Mouse (Mus musculus) megakaryocyte, adult 5-6 weeks (primary cell): Measurements from ENCODE around the gene Bet1l. TPM values are rescaled to one million over a fixed set of nuclear protein-coding genes. Genes with fewer than 3 reads are reported as not detected.

Experiments
- ATAC-seq: 2 replicates; pipeline ENCODE4 v1.8.0; 2016; ENCODE audit warnings: mild to moderate bottlenecking, inconsistent platforms; ENCODE audit not compliant: poor library complexity, severe bottlenecking
- total RNA-seq, 2 experiments: library from RNA; stranded (forward) in 1 of 2; stranded (reverse) in 1 of 2; fragments of 153-499, 151-499 nt in 1 of 2; fragments of 221-1000, 200-1000 nt in 1 of 2; gene quantifications; 2 replicates each; pipeline versions ENCODE4 v1.2.3 to v1.2.4; 2015 to 2017

The Bet1l gene
- total RNA-seq, 2 experiments from 2014 or later, result 13.2 to 15.5 TPM

DNA sequence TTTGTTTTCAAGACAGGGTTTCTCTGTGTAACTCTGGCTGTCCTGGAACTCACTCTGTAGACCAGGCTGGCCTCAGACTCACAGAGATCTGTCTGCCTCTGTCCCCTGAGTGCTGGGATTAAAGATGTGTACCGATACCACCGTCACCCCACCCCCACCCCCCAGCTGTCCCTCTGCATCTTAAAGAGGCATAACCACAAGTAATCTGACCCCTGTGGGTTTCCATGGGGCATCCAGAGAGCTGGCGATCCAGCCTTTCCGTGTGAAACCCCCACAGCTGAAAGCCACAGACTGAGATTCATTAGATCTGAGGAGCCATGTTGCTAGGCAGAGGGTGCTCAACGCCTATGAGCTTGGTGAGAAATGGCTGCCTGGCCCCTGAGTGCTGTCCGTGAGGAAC lies 2.6 kb upstream of the Bet1l start:
- no peak for ATAC-seq

DNA sequence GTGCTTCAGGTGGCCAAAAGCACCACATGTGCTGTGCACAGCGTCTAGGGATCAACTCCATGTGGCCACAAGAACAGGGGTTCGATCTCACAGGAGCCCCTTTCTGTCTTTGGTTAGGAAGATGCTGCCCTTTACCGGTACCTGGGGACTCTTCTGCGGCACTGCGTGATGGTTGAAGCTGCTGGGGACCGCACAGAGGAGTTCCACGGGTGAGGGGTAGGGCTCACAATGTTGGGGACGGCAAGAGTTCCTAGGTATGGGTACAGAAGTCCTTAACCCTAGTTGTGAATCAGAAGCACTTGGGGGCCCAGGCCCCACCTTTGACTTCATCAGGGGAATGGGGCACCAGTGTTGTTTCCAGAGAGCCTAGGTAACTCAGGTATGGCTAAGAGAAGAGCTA lies 1.4 kb upstream of the Bet1l start:
- no peak for ATAC-seq

DNA sequence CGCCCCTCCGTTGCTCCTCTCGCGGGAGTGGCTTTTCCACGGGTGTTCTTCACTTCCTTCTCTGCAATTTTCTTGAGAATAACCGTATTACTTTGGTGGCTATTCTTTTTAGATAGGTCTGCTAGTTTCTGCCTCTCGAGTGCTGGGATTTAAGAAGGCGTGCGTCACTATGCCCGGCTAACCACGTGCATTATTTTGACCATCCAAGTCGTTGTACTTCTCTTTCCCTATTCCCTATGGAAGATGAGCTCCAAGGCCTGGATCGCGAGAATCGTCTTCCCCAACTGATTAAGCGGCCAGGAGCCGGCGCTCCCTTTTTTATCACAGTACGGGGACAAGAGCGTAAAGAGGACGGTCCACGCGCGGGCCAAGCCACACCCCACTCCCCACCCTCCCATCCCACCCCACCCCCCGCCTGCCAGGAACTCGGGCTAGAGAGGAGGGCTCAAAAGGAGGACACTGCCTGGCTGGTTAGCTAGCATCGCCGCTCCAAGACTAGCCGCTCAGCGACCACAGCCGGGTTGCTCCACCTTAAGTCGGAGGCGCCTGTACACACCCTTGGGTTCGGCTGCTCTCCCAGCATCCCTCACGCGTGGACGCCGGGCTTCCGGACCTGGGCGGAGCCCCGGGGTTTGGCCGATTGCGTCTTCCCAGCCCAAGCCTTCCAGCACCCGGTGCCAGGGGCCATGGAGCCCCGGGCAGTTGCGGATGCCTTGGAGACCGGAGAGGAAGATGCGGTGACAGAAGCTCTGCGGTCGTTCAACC lies 410 bp downstream of the Bet1l start, which contains the start of gene Ric8a:
Ric8a (plus strand) TSS at position 173 of the 765 bp plus-strand sequence.
- peak; percentile 77 for ATAC-seq

DNA sequence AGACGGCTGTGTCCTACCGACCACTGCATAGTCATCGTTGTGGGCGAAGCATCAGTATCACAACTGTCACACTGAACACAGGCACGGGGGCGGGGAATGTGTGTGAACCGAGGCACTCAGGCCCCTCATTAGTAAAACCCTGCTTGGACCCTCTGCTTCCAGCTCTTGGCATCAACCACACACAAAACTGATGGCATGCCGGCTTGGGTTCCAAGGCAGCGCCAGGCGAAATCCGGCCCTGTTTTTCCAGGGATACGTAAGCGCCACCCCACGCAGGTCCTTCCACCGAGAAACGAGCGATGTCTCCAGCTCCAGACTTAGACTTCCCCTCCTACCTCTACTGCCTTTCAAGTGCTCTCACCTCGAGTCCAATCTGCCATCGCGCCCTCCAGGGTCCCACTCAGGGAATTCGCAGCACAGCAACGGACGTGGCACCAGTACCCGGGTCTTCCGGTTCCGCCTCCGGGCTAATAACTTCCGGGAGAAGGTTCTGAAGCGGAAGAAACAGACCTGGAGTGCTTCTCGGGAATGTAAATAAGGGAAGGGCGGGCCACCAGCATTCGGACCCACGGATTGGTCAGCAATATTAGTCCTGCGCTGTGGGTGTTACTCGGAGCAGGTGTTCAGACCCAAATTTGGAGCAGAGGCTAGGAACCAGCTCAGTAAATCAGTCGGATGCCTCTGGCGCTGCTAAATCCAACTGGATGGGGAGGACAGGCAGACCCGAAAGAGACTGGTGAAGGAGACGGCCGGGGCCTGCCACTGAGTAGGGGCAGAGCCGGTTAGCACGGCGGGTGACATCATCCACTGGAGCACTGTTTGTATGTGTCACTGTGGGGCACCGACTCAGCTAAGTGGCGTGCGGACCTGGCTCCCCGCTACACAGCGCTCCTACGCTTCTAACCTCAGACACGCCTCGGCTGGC lies 1.3 kb downstream of the Bet1l start, which contains the start of gene Gm45785:
Gm45785 (minus strand) TSS at position 472 of the 925 bp plus-strand sequence.
- ATAC-seq, result peak; percentile 62

DNA sequence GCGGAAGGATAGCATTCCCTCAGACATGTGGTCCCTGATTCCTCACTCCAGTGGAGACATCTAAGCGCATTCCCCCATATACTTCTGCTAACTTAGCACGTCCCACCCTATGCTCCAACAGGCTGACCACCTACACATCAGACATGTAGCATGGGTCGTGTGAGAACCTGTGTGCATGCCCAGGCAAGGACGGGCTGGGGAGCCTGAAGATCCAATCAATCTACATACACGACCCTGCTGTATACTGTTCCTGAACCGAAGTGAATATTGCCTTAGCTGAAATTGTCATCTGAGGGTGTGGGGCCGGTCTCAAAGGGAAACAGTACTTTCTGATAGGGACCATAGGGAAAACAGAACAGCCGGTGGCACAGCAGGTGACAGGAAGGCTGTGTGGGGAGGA lies 2.2 kb downstream of the Bet1l start:
- ATAC-seq, result no peak

DNA sequence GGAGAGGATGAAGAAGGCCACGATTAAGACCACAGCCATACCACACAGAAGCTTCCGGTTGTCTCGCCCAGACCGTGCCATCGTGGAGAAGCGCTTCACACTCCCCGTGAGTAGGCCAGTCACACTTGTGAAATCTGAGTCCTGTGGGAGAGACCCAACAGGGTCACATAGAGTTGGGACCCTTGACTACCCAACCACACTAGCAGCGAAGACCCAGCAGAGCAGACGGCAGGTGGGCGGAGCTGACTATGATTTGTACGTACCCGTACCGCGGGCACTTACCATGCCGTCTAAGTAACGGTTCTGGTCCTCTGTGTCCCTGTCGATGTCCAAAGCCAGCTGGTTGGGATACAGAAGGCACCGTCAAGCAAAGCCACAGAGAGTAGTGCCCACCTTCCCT lies 2.9 kb downstream of the Bet1l start:
- ATAC-seq, result no peak

DNA sequence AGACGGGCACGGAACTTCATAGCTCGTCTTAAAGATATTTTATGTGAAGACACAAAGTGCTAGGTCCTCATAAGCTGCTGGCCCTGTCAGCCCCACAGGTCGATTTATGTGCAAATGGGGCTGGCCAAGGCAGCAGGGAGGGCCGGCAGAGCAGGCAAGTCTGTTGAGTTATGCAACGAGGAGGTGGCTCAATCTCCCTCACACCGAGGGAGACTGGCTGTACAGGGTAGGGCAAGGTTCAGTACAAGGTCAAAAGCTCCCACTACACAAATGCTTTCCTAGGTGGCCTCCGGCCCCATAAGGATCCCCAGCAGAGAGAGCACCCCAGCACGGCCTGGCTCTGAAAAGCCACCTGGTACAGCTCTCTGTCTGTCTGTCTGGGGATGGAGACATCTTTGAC lies 4.0 kb downstream of the Bet1l start:
- no peak for ATAC-seq

DNA sequence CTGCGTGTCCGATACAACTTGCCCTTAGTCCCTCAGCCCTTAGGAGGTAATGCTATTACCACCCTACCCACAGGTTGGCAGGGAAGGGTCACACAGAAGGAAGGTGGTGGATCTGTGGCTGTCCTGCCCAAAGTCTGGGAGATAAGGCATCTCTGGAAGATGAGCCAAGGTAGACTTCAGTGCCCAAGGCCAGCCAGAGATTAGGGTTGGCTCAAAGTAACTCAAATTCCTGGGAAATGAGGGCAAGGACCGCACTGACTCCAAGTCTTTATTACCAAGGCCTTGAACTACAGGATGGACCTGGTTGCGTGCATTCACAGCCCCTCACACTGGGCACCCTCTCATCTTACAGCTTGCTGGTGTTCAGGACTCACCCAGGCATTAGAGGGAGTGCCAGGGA lies 5.5 kb downstream of the Bet1l start:
- no peak for ATAC-seq

DNA sequence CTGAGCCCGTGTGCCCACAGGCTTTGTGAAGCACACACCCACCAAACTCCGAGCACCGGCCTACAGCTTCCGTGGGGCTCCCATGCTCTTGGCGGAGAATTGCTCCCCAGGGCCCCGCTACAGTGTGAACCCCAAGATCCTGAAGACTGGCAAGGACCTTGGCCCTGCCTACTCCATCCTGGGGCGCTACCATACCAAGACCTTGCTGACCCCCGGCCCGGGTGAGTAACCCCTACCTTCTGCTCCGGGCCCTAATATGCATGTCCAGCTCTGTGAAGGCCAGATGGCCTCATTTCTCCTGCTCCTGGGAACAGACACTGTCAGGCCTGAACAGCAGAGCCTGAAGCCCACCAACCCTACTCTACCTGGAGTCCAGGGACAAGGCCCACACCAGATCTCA lies 8.8 kb downstream of the Bet1l start:
- no peak for ATAC-seq

DNA sequence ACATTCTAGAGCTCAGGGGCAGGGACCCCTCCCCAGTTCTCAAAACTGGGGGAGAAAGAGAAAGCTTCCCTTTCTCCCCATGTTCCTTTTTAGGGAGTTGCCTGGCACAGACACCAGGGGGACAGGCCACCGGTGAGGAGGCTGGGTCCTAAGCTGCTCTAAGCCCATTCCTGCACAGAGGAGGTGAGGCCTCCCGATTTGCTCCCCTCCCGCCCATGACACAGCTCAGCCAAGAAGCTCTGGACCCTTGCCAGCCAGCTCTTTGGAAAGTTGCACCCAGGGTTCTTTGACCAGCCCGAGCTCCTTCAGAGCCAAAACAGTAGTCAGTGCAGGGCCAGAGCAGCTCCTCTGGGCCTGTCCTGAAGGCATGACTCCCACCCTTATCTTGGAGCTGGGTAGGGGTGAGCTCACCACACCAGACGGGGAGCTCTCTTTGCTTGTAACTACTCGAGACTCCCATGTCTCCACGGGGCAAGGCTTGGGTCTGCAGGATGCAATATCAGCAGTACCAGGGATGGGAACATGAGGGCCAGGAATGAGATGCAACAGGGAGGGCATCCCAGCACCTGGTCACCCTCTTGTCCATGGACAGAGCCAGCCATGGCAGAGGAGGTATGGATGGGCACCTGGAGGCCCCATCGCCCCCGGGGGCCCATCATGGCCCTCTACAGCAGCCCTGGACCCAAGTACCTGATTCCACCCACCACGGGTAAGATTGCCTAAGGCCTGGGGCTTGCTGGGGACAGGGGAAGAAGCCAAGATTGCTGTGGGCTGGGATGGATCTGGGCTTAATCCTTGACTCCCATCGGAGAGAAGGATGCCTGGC lies 9.4 kb downstream of the Bet1l start, which contains the start of gene Odf3:
Odf3 (plus strand) TSS at position 51 of the 826 bp plus-strand sequence.
- no peak for ATAC-seq

DNA sequence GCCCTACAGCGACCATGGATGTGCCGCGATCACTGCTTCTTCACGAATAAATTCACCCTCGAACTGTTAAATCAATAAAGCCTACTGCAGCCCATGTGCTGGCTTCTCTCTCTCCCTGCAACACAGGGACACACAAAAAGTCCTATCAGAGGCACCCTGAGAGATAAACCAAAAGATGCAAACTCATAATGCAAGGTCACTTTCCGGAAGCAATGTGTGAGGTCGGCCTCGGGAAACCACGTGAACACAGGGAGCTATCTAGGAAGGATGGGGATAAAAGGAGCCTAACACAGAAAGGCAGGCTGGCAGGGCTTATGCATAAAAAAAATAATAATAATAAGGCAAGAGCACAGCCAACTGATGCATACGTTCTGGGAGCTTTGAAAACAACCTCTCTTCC lies 10.7 kb downstream of the Bet1l start:
- no peak for ATAC-seq

DNA sequence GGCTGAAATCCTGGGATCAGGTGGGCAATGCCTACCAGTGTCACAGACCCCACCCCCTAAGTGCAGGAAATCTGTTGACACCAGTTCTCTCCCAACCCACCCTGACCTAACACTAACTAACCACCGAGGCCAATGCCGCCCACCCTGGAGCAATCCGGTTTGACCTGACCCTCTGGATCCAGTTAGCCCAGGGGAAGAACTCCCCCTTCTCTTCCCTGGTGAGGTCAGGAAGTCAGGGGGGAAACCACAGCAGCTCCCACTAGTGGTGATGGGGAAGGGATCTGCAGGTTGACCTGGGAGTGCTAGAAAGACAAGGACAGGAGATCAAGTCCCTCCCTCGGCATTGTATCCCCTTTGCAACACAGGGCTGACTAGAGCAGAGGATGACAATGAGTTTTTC lies 11.7 kb downstream of the Bet1l start:
- no peak for ATAC-seq

DNA sequence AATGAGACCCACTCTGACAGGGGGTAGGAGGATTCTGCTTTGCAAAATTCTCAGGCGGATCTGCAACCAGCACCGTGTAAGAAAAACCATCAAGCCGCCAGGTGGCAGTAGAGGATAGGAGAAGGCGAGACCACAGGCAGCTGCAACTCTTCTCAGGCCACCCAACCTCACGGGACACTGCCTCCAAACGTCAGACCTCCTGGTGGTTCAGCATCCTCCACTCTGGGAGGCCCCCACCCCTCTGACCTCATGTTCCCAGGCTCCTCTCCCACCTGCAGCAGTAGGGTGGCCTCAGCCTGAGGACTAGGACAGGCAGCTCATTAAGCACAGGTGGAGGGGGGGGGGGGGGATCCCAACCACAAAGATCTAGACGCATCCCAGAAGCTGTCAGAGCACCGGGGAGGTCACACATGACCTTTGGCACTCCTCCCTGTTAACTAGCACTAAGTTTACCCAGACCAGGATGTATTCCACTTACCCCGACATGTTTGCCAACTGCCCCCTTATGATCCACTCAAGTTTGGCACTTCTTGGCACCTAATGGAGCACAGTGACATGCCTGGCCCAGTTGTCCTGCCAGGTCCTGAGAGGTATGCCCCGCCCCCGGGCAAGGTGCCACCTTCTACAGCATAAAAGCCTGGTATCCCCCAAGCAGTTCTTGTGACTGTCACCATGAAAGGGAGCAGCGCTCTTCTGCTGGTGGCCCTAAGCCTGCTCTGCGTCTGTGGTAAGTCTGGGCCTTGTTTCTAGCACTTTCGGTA lies 12.3 kb downstream of the Bet1l start, which contains the start of gene Scgb1c1:
Scgb1c1 (plus strand) TSS at position 643 of the 761 bp plus-strand sequence.
- peak; percentile 99 for ATAC-seq

DNA sequence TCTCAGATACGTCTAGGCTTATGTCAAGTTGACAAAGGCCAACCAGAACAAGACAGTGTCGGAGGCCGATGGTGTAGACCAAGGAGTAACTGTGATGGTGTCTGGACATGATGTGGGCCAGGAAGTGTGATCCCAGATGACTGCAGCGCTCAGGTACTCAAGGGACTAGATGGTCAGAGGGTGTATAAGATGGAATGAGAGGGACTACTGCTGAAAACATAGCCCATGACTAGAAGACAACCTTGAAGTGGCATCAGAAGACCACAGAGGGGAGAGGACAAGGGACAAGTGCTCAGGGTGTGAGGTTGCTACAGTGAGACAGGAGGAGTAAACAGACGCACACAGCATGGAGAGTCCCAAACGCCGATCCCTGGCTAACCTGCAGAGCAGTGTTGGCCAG lies 13.6 kb downstream of the Bet1l start:
- no peak for ATAC-seq

DNA sequence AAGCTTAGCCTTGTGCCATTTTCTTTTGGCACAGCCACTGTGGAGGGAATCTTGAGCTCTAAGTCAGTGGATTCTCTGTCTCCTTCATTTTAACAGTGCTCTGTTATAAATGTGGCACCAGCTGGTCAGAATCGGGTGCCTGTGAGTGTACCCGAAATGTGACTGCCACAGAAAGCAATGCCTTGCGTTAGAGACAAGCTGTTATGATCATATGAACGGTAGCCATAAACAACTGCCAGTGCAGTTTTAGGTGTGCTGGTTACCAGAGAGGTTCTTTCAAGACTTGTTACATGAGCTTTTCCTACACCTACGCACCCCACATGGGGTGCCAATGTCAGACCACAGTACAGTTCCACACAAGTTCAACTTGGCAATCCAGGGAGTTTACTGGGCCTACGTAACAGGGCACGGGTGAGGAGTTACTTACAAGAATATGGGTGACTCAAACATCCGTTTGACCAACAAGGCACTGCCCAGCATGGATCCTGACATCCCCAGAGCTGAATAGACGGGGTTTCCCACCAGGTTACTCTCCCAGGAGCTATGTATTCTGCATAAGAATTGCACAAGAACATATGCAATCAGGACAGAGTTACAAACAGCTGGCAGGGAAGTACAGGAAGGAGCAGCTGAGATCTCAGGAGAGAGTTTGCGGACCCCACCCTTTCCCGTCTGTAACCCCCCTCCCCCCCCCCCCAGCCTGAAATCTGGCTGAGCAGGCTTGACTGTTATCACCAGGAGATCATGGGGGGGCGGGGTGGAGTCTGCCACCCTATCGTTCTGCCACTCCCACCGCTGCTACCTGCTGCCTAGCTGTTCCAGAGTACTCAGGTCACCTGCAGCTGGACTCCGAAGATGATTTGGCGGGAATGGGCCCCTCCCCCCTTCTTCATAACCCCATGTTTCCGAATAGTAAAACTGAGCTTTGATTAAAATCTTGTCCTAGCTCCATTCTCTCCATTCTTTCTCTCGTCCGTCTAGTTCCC lies 16.3 kb downstream of the Bet1l start:
- ATAC-seq, result no peak

DNA sequence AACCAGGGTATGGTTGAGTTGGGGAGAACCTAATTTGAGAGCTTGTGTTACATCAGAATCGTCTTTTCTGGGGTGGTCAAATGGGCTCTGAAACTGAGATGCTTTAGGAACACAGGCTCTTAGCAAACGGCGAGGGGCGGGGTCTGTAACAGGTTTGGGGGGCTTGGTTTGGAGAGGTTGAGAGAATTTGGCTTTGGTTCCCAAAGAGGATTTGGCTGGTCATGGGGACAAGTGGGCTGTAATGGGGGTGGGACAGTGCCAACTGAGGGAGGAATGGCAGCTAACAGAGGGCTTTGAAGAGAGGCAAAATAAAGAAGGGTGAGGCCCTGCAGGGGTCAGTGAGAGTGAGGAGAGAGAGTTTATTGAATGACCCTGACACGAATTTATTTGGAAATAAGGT lies 17.8 kb downstream of the Bet1l start:
- ATAC-seq, result no peak

DNA sequence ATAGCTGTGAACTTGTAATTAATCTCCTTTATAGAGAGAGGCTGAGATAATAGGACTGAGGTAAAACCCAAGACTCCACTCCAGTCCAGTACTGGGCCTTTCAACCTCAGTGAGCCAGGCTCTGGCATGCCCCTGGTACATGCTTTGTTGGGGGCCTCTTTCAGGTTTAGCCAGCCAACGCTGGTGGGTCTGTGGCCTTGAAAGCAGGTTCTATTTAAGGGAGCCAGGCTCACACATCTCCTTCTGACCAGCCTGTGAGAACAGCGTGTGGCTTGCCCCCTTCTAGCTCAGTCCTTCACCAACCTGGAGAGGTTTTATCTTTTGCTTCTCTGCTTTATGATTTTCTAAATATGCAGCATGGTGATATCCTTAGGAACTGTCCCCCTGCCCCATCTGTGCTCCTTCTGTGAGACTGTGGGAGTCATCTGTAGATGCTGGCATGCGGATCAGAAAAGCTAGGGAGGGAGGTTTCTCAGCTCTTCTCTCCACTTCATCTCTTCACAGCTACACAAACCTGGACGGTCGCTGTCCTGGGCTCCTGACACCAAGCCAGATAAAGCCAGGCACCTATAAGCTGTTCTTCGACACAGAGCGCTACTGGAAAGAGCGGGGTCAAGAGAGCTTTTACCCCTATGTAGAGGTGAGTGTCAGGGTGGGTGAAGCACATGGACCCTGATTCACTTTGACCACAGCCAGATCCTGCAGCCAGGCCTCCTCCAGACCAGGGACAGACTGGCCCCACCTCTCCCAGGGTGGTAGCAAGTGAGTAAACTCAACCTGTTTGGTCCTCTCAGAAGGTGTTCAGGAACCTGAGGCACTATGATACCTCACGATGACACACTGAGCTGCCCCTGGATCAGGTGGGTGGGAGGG lies 20.9 kb downstream of the Bet1l start:
- ATAC-seq, result no peak

DNA sequence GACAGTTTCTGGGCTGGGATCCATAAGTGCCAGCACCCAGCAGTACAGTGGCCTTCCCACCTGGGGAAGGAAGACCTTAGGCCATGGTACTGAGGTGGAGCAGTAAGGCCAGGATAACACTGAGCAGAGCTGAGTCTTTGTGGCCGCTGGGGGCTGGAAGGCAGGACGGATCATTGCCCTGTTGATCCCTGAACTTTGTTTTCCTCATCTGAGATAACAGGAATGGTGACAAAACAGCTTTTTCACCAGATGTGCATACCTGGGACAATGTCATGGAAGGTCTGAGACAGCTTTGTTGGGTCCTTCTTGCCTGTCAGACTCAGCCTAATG lies 21.7 kb downstream of the Bet1l start:
- ATAC-seq, result no peak
